Mouse (Mus musculus): ENCODE data around the gene Vmn1r215. TPM values are rescaled to one million over a fixed set of nuclear protein-coding genes. Genes with fewer than 3 reads are reported as not detected.

Vmn1r215 gene
- polyA plus RNA-seq (2015; fragmentation: Nextera tagmentation; extraction: Ambion mirVana), result not detected in 2 replicates

GRCm38 (mm10) chr13:23067725-23068124 is at the start of gene Vmn1r215:
Gene Vmn1r215 (plus strand): TSS chr13:23068025.

GRCm38 (mm10) chr13:23030118-23030517 is 37.7 kb upstream of the Vmn1r215 start, which contains the start of gene Vmn1r214:
Gene Vmn1r214 (plus strand): TSS chr13:23030418.

GRCm38 (mm10) chr13:23118126-23118525 is 50.3 kb downstream of the Vmn1r215 start, which contains the start of gene Vmn1r217:
Gene Vmn1r217 (minus strand): TSS chr13:23118226.

Other genes starting within 250 kb of the Vmn1r215 start
- not detected in 2 replicates for gene Vmn1r210, start 236.7 kb upstream of the Vmn1r215 start, polyA plus RNA-seq (2015; fragmentation: Nextera tagmentation; extraction: Ambion mirVana)
- gene Vmn1r211, start 210.5 kb upstream of the Vmn1r215 start, polyA plus RNA-seq (2015; fragmentation: Nextera tagmentation; extraction: Ambion mirVana), result not detected in 2 replicates
- gene Vmn1r212, start 183.8 kb upstream of the Vmn1r215 start, polyA plus RNA-seq (2015; fragmentation: Nextera tagmentation; extraction: Ambion mirVana), result not detected in 2 replicates
- gene Vmn1r213, start 60.4 kb upstream of the Vmn1r215 start, polyA plus RNA-seq (2015; fragmentation: Nextera tagmentation; extraction: Ambion mirVana), result not detected in 2 replicates
- not detected in 2 replicates for gene Vmn1r214, start 37.6 kb upstream of the Vmn1r215 start, polyA plus RNA-seq (2015; fragmentation: Nextera tagmentation; extraction: Ambion mirVana)
- gene Vmn1r217, start 50.2 kb downstream of the Vmn1r215 start, polyA plus RNA-seq (2015; fragmentation: Nextera tagmentation; extraction: Ambion mirVana), result not detected in 2 replicates
- not detected in 2 replicates for gene Vmn1r218, start 65.1 kb downstream of the Vmn1r215 start, polyA plus RNA-seq (2015; fragmentation: Nextera tagmentation; extraction: Ambion mirVana)
- gene Vmn1r219, start 91.3 kb downstream of the Vmn1r215 start, polyA plus RNA-seq (2015; fragmentation: Nextera tagmentation; extraction: Ambion mirVana), result 0.02 TPM in 1 of 2 replicates, not detected in the other
- gene Vmn1r220, start 120.0 kb downstream of the Vmn1r215 start, polyA plus RNA-seq (2015; fragmentation: Nextera tagmentation; extraction: Ambion mirVana), result not detected in 2 replicates
- gene Vmn1r221, start 146.1 kb downstream of the Vmn1r215 start, polyA plus RNA-seq (2015; fragmentation: Nextera tagmentation; extraction: Ambion mirVana), result not detected in 2 replicates
- not detected in 2 replicates for gene Vmn1r222, start 167.9 kb downstream of the Vmn1r215 start, polyA plus RNA-seq (2015; fragmentation: Nextera tagmentation; extraction: Ambion mirVana)
- gene Vmn1r223, start 179.1 kb downstream of the Vmn1r215 start, polyA plus RNA-seq (2015; fragmentation: Nextera tagmentation; extraction: Ambion mirVana), result not detected in 2 replicates